Mouse (Mus musculus) heart, embryonic 10.5 days (tissue): ENCODE data around the gene Ngf. TPM values are rescaled to one million over a fixed set of nuclear protein-coding genes. Genes with fewer than 3 reads are reported as not detected.

ENCODE experiments used
- DNase-seq: peaks from one replicate; pipeline ENCODE4 v3.0.0-alpha.2; 2017; ENCODE audit warnings: low spot score
- H3K27ac ChIP-seq: fragments of 300-500 bp; sonication (generic); 2 replicates; pipeline ENCODE4 v1.5.1; 2016; ENCODE audit warnings: mild to moderate bottlenecking
- H3K27me3 ChIP-seq: fragments of 300-500 bp; sonication (generic); 2 replicates; pipeline ENCODE4 v1.6.1; 2016; ENCODE audit warnings: mild to moderate bottlenecking; ENCODE audit not compliant: poor library complexity, insufficient read depth, severe bottlenecking
- H3K36me3 ChIP-seq: fragments of 300-500 bp; sonication (generic); 2 replicates; pipeline ENCODE4 v1.6.1; 2016; ENCODE audit warnings: mild to moderate bottlenecking, moderate library complexity
- H3K4me1 ChIP-seq: fragments of 300-500 bp; sonication (generic); 2 replicates; pipeline ENCODE4 v1.6.1; 2016; ENCODE audit warnings: mild to moderate bottlenecking
- H3K4me3 ChIP-seq: fragments of 300-500 bp; sonication (generic); 2 replicates; pipeline ENCODE4 v1.5.1; 2016; ENCODE audit warnings: mild to moderate bottlenecking, moderate library complexity
- H3K9me3 ChIP-seq: fragments of 300-500 bp; sonication (generic); 2 replicates; pipeline ENCODE4 v1.6.1; 2016; ENCODE audit warnings: mild to moderate bottlenecking, moderate library complexity
- WGBS: fragments of 180-500 bp; shearing (Covaris S2); methylation state at CpG from one replicate; pipeline ENCODE4 v1.1.7; 2016; 5-methylcytosine and 5-hydroxymethylcytosine counted together
- polyA plus RNA-seq: library from polyadenylated mRNA; unstranded; fragments of >200 nt; fragmentation: Nextera tagmentation; extraction: Ambion mirVana; gene quantifications from 2 replicates; pipeline ENCODE4 v1.2.1, GENCODE M21; 2016

Ngf gene
- polyA plus RNA-seq, 1 experiment from 2014 or later, result 1.1 TPM

GRCm38 (mm10) chr3:102523711-102524110 is 54.0 kb downstream of the Ngf start:
- WGBS, result 86% methylated on average over 2 of the region's 2 CpGs
- H3K4me3 ChIP-seq, result no peak overlapping the region

GRCm38 (mm10) chr3:102524951-102525350 is 55.2 kb downstream of the Ngf start:
- no peaks in the 10 kb centered on the region for H3K36me3 ChIP-seq
- H3K9me3 ChIP-seq, result no peaks in the 10 kb centered on the region
- H3K27me3 ChIP-seq, result no peaks in the 10 kb centered on the region
- no peak for DNase-seq
- H3K4me3 ChIP-seq, result no peak overlapping the region
- peaks cover 39% of the 10 kb centered on the region for H3K4me1 ChIP-seq
- H3K27ac ChIP-seq, result no peak overlapping the region
- WGBS, result 64% methylated on average over 7 of the region's 7 CpGs

More at GRCm38 (mm10) chr3:102523711-102524110, 54.0 kb downstream of the Ngf start:
- Histone ChIP-seq H3K4me1 (peaks cover 41% of the 10 kb centered on the region), H3K27ac (no peak overlapping the region), H3K36me3 (no peaks in the 10 kb centered on the region), H3K9me3 (no peaks in the 10 kb centered on the region), H3K27me3 (no peaks in the 10 kb centered on the region)
- DNase-seq, result no peak

GRCm38 (mm10) chr3:102525856-102526255 is 56.1 kb downstream of the Ngf start:
- 63% methylated on average over 8 of the region's 8 CpGs for WGBS
- H3K27me3 ChIP-seq, result no peaks in the 10 kb centered on the region
- peaks cover 30% of the 10 kb centered on the region for H3K4me1 ChIP-seq
- no peak overlapping the region for H3K4me3 ChIP-seq
- no peak overlapping the region for H3K27ac ChIP-seq
- DNase-seq, result no peak
- H3K36me3 ChIP-seq, result no peaks in the 10 kb centered on the region
- H3K9me3 ChIP-seq, result no peaks in the 10 kb centered on the region

DNA sequence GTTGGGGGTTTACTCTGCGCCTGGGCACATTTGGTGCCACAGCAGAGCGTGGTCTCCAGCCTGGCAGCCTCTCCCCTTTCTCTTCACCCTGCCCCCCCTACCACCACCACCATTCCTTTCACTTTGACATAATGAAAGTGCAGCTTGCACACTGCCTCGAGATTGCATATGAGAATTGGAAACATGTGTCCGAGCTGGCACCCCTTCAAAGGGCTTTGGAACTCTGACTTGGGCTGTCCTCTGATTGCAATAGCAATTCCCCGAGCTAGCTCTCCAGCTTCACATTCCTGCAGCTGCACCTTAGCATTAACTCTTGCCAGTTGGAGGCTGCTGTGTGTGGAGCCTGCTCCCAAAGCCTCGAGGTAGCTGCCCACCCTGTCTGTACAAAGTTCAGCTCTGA is 56.8 kb downstream of the Ngf start:
- 56% methylated on average over 6 of the region's 6 CpGs for WGBS
- DNase-seq, result no peak
- H3K27ac ChIP-seq, result no peak overlapping the region

GRCm38 (mm10) chr3:102534744-102535143 is 65.0 kb downstream of the Ngf start:
- H3K9me3 ChIP-seq, result no peaks in the 10 kb centered on the region
- H3K4me3 ChIP-seq, result no peak overlapping the region
- no peaks in the 10 kb centered on the region for H3K36me3 ChIP-seq
- H3K27ac ChIP-seq, result no peak overlapping the region
- H3K4me1 ChIP-seq, result no peaks in the 10 kb centered on the region
- no peak for DNase-seq
- no peaks in the 10 kb centered on the region for H3K27me3 ChIP-seq
- 85% methylated on average over 1 of the region's 1 CpGs for WGBS

More for the DNA sequence above, 56.8 kb downstream of the Ngf start:
- no peaks in the 10 kb centered on the region for H3K9me3 ChIP-seq
- no peak overlapping the region for H3K4me3 ChIP-seq
- peaks cover 24% of the 10 kb centered on the region; the same call in 1 of the 2 replicates for H3K4me1 ChIP-seq
- H3K36me3 ChIP-seq, result no peaks in the 10 kb centered on the region
- no peaks in the 10 kb centered on the region for H3K27me3 ChIP-seq

DNA sequence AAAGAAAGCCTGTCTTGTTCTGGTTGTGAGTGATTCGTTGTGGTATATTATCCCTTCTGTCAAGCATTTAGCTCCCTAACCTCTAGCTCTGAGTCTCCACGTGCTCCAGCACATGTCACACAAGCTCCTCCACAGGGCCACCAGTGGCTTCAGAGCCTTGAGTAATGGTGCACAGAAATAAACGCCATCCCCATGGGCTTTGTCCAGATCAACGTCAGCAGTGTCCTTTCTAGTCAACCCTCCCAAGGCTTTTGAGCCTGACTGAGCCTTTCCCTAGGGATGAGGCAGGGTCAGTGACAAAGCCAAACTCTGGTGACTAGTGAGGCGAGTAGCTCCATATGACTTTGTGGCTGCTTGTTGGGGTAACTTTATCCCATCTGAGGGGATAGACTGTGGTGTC is 73.9 kb downstream of the Ngf start:
- WGBS, result 69% methylated on average over 5 of the region's 5 CpGs
- H3K27ac ChIP-seq, result no peak overlapping the region
- H3K4me1 ChIP-seq, result no peaks in the 10 kb centered on the region
- no peak for DNase-seq
- H3K27me3 ChIP-seq, result no peaks in the 10 kb centered on the region
- no peak overlapping the region for H3K4me3 ChIP-seq
- H3K9me3 ChIP-seq, result no peaks in the 10 kb centered on the region
- H3K36me3 ChIP-seq, result no peaks in the 10 kb centered on the region

- H3K36me3 ChIP-seq, result no peaks in the 10 kb centered on the region
- no peaks in the 10 kb centered on the region for H3K4me1 ChIP-seq
- no peak overlapping the region for H3K27ac ChIP-seq
- H3K4me3 ChIP-seq, result no peak overlapping the region
- no peak for DNase-seq
- H3K9me3 ChIP-seq, result no peaks in the 10 kb centered on the region
- 81% methylated on average over 5 of the region's 5 CpGs for WGBS
- no peaks in the 10 kb centered on the region for H3K27me3 ChIP-seq
These were observed 77.8 kb downstream of the Ngf start for GRCm38 (mm10) chr3:102547536-102547935.

GRCm38 (mm10) chr3:102553935-102554670 is 84.4 kb downstream of the Ngf start:
- Histone ChIP-seq H3K27ac (no peak overlapping the region), H3K9me3 (no peaks in the 10 kb centered on the region), H3K27me3 (no peaks in the 10 kb centered on the region), H3K36me3 (no peaks in the 10 kb centered on the region), H3K4me3 (no peak overlapping the region), H3K4me1 (no peaks in the 10 kb centered on the region)
- WGBS, result 70% methylated on average over 6 of the region's 6 CpGs
- DNase-seq, result no peak

DNA sequence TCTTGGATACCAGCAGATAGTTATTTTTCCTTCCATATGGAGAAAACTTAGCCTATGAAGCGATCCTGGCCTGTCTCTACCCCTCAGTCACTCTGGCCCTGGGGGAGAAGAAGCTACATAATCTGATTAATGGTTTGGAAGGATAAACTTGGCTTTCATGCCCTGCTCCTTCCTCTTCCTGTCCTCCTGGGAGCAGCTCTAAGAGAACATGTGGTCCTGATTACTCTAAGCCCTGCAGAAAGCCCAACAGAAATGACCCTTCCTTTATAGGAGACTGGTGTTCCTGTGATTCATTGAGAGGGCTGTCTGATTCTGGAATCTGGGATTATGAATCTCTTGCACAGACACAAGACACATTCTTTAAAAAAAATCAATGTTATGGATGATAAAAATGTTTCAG is 86.4 kb downstream of the Ngf start:
- Histone ChIP-seq H3K9me3 (no peaks in the 10 kb centered on the region), H3K27ac (no peak overlapping the region), H3K4me1 (no peaks in the 10 kb centered on the region), H3K4me3 (no peak overlapping the region), H3K36me3 (no peaks in the 10 kb centered on the region), H3K27me3 (no peaks in the 10 kb centered on the region)
- 68% methylated on average over 1 of the region's 1 CpGs for WGBS
- DNase-seq, result no peak

DNA sequence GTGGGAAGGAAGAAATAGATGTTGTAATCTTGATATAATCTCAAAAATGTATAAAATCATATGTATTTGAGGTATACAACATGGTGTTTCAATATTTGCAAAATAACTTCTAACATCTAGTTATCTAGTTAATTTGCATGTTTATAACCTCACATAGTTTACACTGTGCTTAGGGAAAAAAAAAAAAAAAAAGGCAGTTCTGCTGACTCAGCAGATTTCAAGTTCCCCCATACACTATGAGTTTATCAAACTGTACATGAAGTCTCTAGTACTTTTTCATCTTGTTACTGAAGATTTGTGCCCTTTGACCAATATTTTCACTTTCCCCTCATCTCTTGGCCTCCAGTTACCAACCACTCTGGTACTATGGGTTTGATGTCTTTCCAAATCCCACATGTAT is 86.9 kb downstream of the Ngf start:
- Histone ChIP-seq H3K27me3 (no peaks in the 10 kb centered on the region), H3K4me1 (no peaks in the 10 kb centered on the region), H3K36me3 (no peaks in the 10 kb centered on the region), H3K27ac (no peak overlapping the region), H3K4me3 (no peak overlapping the region), H3K9me3 (no peaks in the 10 kb centered on the region)
- no peak for DNase-seq
